Mouse (Mus musculus) liver, embryonic 15.5 days (tissue): ENCODE data around the gene Aldh3a2. TPM values are rescaled to one million over a fixed set of nuclear protein-coding genes. Genes with fewer than 3 reads are reported as not detected.

Experiments used
- ATAC-seq: fragments of 200-750 bp; cut with Nextera tagmentation; 2 replicates; pipeline ENCODE4 v1.8.0; 2017; ENCODE audit warnings: moderate number of reproducible peaks, mild to moderate bottlenecking, moderate library complexity; ENCODE audit not compliant: insufficient read depth
- H3K27ac ChIP-seq: fragments of 300-500 bp; sonication (generic); replicated peaks from 2 replicates; pipeline ENCODE4 v1.5.1; 2015; ENCODE audit warnings: mild to moderate bottlenecking, inconsistent platforms
- H3K27me3 ChIP-seq: fragments of 300-500 bp; sonication (generic); 2 replicates; pipeline ENCODE4 v1.6.1; 2015; ENCODE audit warnings: mild to moderate bottlenecking, inconsistent platforms
- H3K36me3 ChIP-seq: fragments of 300-500 bp; sonication (generic); replicated peaks from 2 replicates; pipeline ENCODE4 v1.6.1; 2015; ENCODE audit warnings: moderate library complexity, mild to moderate bottlenecking, inconsistent platforms
- H3K4me1 ChIP-seq: fragments of 300-500 bp; sonication (generic); replicated peaks from 2 replicates; pipeline ENCODE4 v1.6.1; 2015; ENCODE audit warnings: inconsistent platforms
- H3K4me2 ChIP-seq: fragments of 300-500 bp; sonication (generic); 2 replicates; pipeline ENCODE4 v1.6.1; 2015; ENCODE audit warnings: moderate library complexity, mild to moderate bottlenecking, inconsistent platforms
- H3K4me3 ChIP-seq: fragments of 300-500 bp; sonication (generic); replicated peaks from 2 replicates; pipeline ENCODE4 v1.5.1; 2015; ENCODE audit warnings: mild to moderate bottlenecking, inconsistent platforms
- H3K9ac ChIP-seq: fragments of 300-500 bp; sonication (generic); 2 replicates; pipeline ENCODE4 v1.6.1; 2015; ENCODE audit warnings: moderate library complexity, mild to moderate bottlenecking, inconsistent platforms
- H3K9me3 ChIP-seq: fragments of 300-500 bp; sonication (generic); replicated peaks from 2 replicates; pipeline ENCODE4 v1.6.1; 2016; ENCODE audit warnings: inconsistent platforms
- WGBS: fragments of 180-500 bp; shearing (Covaris S2); methylation state at CpG from one replicate; pipeline ENCODE4 v1.1.7; 2015; ENCODE audit warnings: mixed read lengths; ENCODE audit not compliant: insufficient replicate concordance; 5-methylcytosine and 5-hydroxymethylcytosine counted together
- polyA plus RNA-seq: library from polyadenylated mRNA; unstranded; fragments of >200 nt; fragmentation: Nextera tagmentation; extraction: Ambion mirVana; gene quantifications from 2 replicates; pipeline ENCODE4 v1.2.1, GENCODE M21; 2015

The Aldh3a2 gene
- polyA plus RNA-seq, 1 experiment from 2014 or later: 32.4 TPM

- no peaks in the 10 kb centered on the region for H3K4me1 ChIP-seq
- no peaks in the 10 kb centered on the region for H3K9me3 ChIP-seq
- no peaks in the 10 kb centered on the region for H3K36me3 ChIP-seq
- H3K4me3 ChIP-seq: no peak overlapping the region
- no peak overlapping the region for H3K9ac ChIP-seq
- no peak for ATAC-seq
- 27% methylated on average over 20 of the region's 20 CpGs for WGBS
- H3K27ac ChIP-seq: no peak overlapping the region
- H3K4me2 ChIP-seq: no peak overlapping the region
- H3K27me3 ChIP-seq: peaks cover 32% of the 10 kb centered on the region
Observed at GRCm38 (mm10) chr11:61212102-61212501, 55.2 kb downstream of the Aldh3a2 start.

GRCm38 (mm10) chr11:61208316-61208715 is 58.9 kb downstream of the Aldh3a2 start:
- H3K4me2 ChIP-seq: no peak overlapping the region
- no peaks in the 10 kb centered on the region for H3K36me3 ChIP-seq
- H3K4me1 ChIP-seq: no peaks in the 10 kb centered on the region
- no peak overlapping the region for H3K9ac ChIP-seq
- no peaks in the 10 kb centered on the region for H3K9me3 ChIP-seq
- H3K4me3 ChIP-seq: no peak overlapping the region
- ATAC-seq: no peak
- peaks cover 26% of the 10 kb centered on the region for H3K27me3 ChIP-seq
- H3K27ac ChIP-seq: no peak overlapping the region
- WGBS: 53% methylated on average over 10 of the region's 10 CpGs

GRCm38 (mm10) chr11:61207487-61208246 is 59.6 kb downstream of the Aldh3a2 start, which contains the start of gene Aldh3a1:
Aldh3a1 (plus strand) TSS chr11:61207537.
- no peaks in the 10 kb centered on the region for H3K9me3 ChIP-seq
- no peak within 1 kb of the TSS for H3K4me3 ChIP-seq
- no peak within 1 kb of the TSS for H3K9ac ChIP-seq
- H3K4me1 ChIP-seq: no peaks in the 10 kb centered on the region
- no peak within 1 kb of the TSS for H3K27ac ChIP-seq
- H3K27me3 ChIP-seq: peaks cover 19% of the 10 kb centered on the region
- ATAC-seq: no peak
- H3K4me2 ChIP-seq: no peak within 1 kb of the TSS
- no peaks in the 10 kb centered on the region for H3K36me3 ChIP-seq
- WGBS: 44% methylated on average over 10 of the region's 10 CpGs

- Histone ChIP-seq H3K36me3 (no peaks in the 10 kb centered on the region), H3K27me3 (peaks cover 5% of the 10 kb centered on the region), H3K9me3 (no peaks in the 10 kb centered on the region), H3K27ac (no peak overlapping the region), H3K4me2 (no peak overlapping the region), H3K9ac (no peak overlapping the region), H3K4me1 (no peaks in the 10 kb centered on the region), H3K4me3 (no peak overlapping the region)
- 91% methylated on average over 3 of the region's 3 CpGs for WGBS
- no peak for ATAC-seq
Observed at GRCm38 (mm10) chr11:61206136-61206535, 61.1 kb downstream of the Aldh3a2 start.

- ATAC-seq: no peak
- Histone ChIP-seq H3K9me3 (no peaks in the 10 kb centered on the region), H3K36me3 (no peaks in the 10 kb centered on the region), H3K27ac (no peak overlapping the region), H3K9ac (no peak overlapping the region), H3K4me2 (no peak overlapping the region), H3K4me3 (no peak overlapping the region), H3K4me1 (no peaks in the 10 kb centered on the region), H3K27me3 (no peaks in the 10 kb centered on the region; the same call in none of the 2 replicates)
- 75% methylated on average over 10 of the region's 10 CpGs for WGBS
Observed at GRCm38 (mm10) chr11:61205167-61205950, 61.9 kb downstream of the Aldh3a2 start.

GRCm38 (mm10) chr11:61202810-61203209 is 64.5 kb downstream of the Aldh3a2 start:
- no peaks in the 10 kb centered on the region for H3K36me3 ChIP-seq
- WGBS: 51% methylated on average over 2 of the region's 2 CpGs
- no peaks in the 10 kb centered on the region; the same call in 1 of the 2 replicates for H3K27me3 ChIP-seq
- no peaks in the 10 kb centered on the region for H3K9me3 ChIP-seq
- H3K4me2 ChIP-seq: no peak overlapping the region
- H3K4me3 ChIP-seq: no peak overlapping the region
- H3K4me1 ChIP-seq: no peaks in the 10 kb centered on the region
- no peak overlapping the region for H3K27ac ChIP-seq
- no peak overlapping the region for H3K9ac ChIP-seq
- ATAC-seq: no peak

- WGBS: 58% methylated on average over 6 of the region's 6 CpGs
- no peak overlapping the region for H3K9ac ChIP-seq
- H3K27me3 ChIP-seq: no peaks in the 10 kb centered on the region; the same call in 1 of the 2 replicates
- no peaks in the 10 kb centered on the region for H3K36me3 ChIP-seq
- no peaks in the 10 kb centered on the region for H3K4me1 ChIP-seq
- no peak overlapping the region for H3K4me2 ChIP-seq
- H3K4me3 ChIP-seq: no peak overlapping the region
- H3K9me3 ChIP-seq: no peaks in the 10 kb centered on the region
- no peak for ATAC-seq
- no peak overlapping the region for H3K27ac ChIP-seq
Observed at GRCm38 (mm10) chr11:61202186-61202585, 65.1 kb downstream of the Aldh3a2 start.

GRCm38 (mm10) chr11:61199620-61200362 is 67.5 kb downstream of the Aldh3a2 start:
- ATAC-seq: no peak
- Histone ChIP-seq H3K36me3 (no peaks in the 10 kb centered on the region), H3K4me1 (no peaks in the 10 kb centered on the region), H3K27ac (no peak overlapping the region), H3K4me3 (no peak overlapping the region), H3K9me3 (no peaks in the 10 kb centered on the region), H3K27me3 (peaks cover under 1% of the 10 kb centered on the region), H3K4me2 (no peak overlapping the region), H3K9ac (no peak overlapping the region)
- 46% methylated on average over 4 of the region's 4 CpGs for WGBS

GRCm38 (mm10) chr11:61197935-61198334 is 69.3 kb downstream of the Aldh3a2 start:
- Histone ChIP-seq H3K9ac (no peak overlapping the region), H3K27me3 (peaks cover 14% of the 10 kb centered on the region), H3K27ac (no peak overlapping the region), H3K4me1 (no peaks in the 10 kb centered on the region), H3K9me3 (no peaks in the 10 kb centered on the region), H3K4me3 (no peak overlapping the region), H3K4me2 (no peak overlapping the region), H3K36me3 (no peaks in the 10 kb centered on the region)
- ATAC-seq: no peak

- no peaks in the 10 kb centered on the region for H3K36me3 ChIP-seq
- H3K4me3 ChIP-seq: no peak overlapping the region
- H3K9me3 ChIP-seq: no peaks in the 10 kb centered on the region
- no peak overlapping the region for H3K4me2 ChIP-seq
- peaks cover 14% of the 10 kb centered on the region; the same call in 1 of the 2 replicates for H3K27me3 ChIP-seq
- WGBS: 66% methylated on average over 14 of the region's 14 CpGs
- H3K9ac ChIP-seq: no peak overlapping the region
- no peaks in the 10 kb centered on the region for H3K4me1 ChIP-seq
- no peak overlapping the region for H3K27ac ChIP-seq
- no peak for ATAC-seq
Observed at GRCm38 (mm10) chr11:61196616-61197353, 70.5 kb downstream of the Aldh3a2 start.
